Mouse (Mus musculus): ENCODE results near the gene Dpysl5. TPM values are rescaled to one million over a fixed set of nuclear protein-coding genes. Genes with fewer than 3 reads are reported as not detected.

Gene Dpysl5
- total RNA-seq, 2 experiments from 2014 or later, result 0.98 to 2.9 TPM

DNA sequence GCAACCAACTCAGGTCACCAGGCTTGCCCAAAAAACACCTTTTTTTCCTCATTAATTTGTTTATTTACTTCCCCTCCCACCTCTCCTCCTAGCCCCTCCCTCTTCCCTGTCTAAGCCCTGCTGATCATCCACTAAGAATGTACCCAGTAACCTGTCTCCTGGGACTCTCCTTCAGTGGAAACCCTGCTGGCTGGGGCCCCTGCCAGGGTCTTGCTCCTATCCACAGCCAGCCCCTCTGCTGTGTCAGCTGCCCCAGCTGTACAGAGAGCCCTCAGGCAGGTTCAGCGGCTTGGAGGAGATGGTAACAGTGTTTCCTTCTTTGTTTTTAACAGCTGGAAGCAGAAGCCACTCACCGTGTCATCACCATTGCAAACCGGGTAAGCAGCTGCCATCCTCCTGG is 69.8 kb downstream of the Dpysl5 start:
- peak; percentile 56 for DNase-seq
- peak overlapping the region; percentile 74 for H3K27ac ChIP-seq
- no peak overlapping the region for H3K4me3 ChIP-seq
- no peak for TF ChIP-seq CTCF (IDR thresholded peaks at IDR 0.05)
- intact Hi-C loops (cut with DNase I), result no loop called here

DNA sequence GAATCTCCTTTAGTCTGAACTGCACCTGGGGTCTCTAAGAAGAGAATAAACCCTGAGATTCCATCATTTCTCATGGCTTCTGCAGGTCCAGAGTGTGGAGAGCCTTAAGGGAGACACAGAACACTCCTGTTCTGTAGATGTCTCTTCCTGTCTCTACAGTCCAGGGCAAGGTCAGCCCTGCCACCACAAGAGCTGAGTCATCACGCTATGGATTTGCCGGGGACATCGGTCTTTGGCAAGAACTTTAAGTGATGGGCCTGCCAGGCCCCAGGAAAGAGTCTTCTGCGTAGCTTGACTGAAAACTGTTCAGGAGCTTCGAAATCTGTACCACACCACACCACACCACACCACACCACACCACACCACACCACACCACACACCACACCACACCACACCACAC is 76.0 kb downstream of the Dpysl5 start:
- intact Hi-C loops (cut with DNase I), result no loop called here
- H3K27ac ChIP-seq, result no peak overlapping the region
- no peak overlapping the region for H3K4me3 ChIP-seq
- no peak for DNase-seq
- TF ChIP-seq CTCF (IDR thresholded peaks at IDR 0.05), result no peak

DNA sequence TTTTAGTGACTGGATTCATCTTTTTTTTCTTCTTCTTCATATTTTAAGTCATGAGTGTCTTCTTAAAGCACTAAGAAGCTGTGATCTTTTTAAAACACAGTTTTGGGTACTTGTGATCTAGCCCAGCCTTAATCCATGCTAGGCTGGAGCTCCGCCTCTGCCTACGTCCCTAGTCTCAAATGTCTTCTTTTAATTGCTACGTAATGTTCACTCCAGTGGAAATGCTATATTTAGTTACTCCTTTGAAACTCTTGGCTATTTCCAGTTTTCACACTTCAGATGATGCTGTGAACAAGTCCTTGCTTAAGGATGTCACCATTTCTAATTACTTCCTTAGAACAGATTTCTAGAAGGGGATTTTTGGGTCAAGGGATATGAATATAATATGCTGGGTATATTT is 78.7 kb downstream of the Dpysl5 start:
- intact Hi-C loops (cut with DNase I), result no loop called here
- TF ChIP-seq CTCF (IDR thresholded peaks at IDR 0.05), result no peak

DNA sequence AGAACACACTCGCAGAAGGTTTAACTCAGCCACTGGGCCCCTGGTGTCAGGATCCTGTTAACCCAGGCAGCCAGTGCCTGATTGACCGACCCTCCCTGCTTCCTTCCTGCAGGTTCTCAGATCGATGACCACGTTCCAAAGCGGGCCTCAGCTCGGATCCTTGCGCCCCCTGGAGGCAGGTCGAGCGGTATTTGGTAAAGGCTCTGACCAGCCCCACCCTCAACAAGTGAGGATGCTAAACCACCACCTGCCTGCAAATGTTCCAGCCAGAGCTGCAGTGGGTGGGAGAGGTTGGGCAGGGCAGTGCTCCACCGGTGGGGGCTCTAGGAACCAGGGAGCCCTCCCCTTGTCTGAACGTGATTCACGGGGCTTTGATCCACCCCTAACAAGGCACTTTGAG is 84.8 kb downstream of the Dpysl5 start:
- no peak overlapping the region for H3K4me3 ChIP-seq
- intact Hi-C loops (cut with DNase I), result no loop called here
- TF ChIP-seq CTCF (IDR thresholded peaks at IDR 0.05), result peak; percentile 87
- peak; percentile 90 for DNase-seq
- no peak overlapping the region for H3K27ac ChIP-seq

More for the DNA sequence above, 78.7 kb downstream of the Dpysl5 start:
- Histone ChIP-seq H3K27ac (no peak overlapping the region), H3K4me3 (no peak overlapping the region)
- DNase-seq, result no peak

DNA sequence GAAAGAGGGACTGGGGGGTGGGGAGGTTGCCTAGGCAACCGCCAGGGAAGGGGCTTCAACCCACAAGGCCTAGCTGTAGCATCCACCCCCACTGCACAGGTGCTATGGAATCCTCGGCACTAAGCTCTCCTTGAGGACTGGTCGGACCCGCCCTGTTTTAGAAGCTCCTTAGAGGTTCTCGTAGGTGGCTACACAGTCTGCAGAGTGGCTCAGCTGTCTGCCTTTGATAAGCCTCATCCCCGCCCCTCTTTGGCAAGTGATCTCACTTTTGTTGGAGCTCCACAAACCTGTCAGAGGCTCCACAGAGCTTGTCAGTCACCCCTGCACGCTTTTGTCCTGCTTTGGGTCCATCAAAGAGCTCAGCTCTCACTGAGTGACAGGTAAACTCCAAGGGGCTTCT is 86.1 kb downstream of the Dpysl5 start:
- DNase-seq, result no peak
- intact Hi-C loops (cut with DNase I), result no loop called here
- no peak overlapping the region for H3K27ac ChIP-seq
- no peak for TF ChIP-seq CTCF (IDR thresholded peaks at IDR 0.05)
- no peak overlapping the region for H3K4me3 ChIP-seq

DNA sequence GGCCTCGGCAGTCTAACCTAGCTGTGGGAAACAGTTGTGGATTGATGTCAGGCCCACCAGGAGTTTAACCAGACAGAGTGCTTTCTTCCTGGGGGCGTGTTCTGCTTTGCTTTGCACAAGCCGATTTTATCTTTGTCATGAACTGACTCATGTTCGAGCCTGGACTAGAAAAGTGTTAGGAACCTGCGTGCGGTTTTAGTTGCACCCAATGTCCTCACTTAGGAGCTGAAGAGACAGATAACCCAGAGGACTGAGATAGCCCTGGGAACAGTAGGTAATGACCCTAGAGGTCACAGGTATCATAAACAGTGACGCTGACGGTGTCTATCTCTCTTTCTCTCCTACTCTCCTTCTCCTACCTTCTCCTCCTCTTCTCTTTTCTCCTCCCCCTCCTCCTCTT is 86.6 kb downstream of the Dpysl5 start:
- H3K4me3 ChIP-seq, result no peak overlapping the region
- intact Hi-C loops (cut with DNase I), result loop anchor here (1.0 kb wide), 1 partner anchor 89 kb away; no protein-coding TSS in a partner anchor
- no peak for TF ChIP-seq CTCF (IDR thresholded peaks at IDR 0.05)
- no peak overlapping the region for H3K27ac ChIP-seq
- DNase-seq, result no peak

DNA sequence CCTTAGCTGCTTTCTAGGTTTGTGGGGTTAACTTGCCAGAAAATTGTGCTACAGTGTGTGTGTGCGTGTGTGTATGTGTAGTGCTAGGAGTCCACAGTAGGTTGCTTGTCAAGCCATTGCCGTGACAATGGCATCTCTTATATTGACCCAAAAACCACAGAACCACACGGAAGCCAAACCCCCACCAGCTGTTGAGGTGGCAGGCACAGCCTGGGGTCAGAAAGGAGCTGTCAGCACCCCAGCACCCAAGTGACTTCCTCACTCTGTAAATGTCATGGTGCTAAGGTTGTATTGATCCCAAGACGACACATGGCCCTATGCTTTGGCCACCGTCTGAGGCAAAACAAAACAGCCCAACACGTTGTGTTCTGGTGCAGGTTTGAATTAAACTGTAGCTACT is 87.6 kb downstream of the Dpysl5 start:
- Histone ChIP-seq H3K27ac (no peak overlapping the region), H3K4me3 (no peak overlapping the region)
- TF ChIP-seq CTCF (IDR thresholded peaks at IDR 0.05), result no peak
- intact Hi-C loops (cut with DNase I), result loop anchor here (1.0 kb wide), 1 partner anchor 90 kb away; no protein-coding TSS in a partner anchor
- no peak for DNase-seq

DNA sequence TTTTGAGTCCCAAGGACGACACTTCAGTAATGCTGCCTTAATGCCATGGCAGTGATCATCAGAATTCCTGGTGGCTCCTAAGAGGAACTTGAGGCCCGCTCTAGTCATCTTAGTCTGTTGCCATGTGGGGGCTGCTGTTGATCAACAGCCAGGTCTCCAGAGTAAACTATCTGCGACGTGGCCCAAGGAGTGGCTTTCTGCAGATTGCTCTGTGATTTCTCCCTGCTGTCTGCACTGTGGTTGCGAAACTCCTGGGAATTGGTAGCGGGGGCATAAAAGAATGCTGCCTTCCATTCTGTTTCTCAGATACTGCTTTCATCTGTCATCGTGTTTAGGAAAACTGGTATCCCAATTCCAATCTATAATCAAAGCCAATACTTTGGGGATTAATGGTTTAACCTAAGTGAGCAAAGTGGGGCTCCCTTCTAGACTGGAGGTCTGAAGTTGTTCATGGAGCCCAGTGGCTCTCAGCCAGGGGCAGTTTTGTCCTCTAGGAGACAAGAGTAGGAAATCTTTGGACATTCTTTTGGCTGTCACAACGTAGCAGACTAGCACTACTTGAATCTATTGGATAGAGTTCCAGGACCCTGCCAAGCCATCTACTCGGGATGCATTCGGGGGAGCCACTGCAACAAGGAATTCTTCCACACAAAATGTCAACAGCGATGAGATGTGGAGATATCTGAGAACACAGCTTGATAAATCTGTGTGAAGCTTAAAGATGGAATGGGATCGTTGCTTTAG is 91.5 kb downstream of the Dpysl5 start:
- no peak for TF ChIP-seq CTCF (IDR thresholded peaks at IDR 0.05)
- Histone ChIP-seq H3K4me3 (no peak overlapping the region), H3K27ac (no peak overlapping the region)
- intact Hi-C loops (cut with DNase I), result no loop called here
- no peak for DNase-seq

DNA sequence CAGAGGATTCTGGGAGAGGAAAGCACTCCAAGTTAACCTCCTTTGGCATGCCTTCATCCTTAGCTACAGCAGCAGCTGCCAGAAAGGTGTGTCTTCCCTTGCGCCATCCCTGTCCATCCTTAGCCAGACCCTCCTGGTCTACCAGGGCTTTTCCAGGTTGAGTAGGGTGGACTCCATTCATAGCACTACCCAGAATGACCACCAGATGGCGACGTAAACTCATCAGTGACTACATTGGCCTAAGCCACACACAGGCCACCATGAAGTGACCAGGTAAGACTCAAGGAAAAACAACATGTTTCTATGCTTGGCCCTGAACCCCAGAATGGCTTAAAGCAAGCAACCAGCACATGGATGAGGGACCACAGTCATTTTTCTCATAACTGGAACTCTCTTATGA is 94.7 kb downstream of the Dpysl5 start:
- Histone ChIP-seq H3K27ac (no peak overlapping the region), H3K4me3 (no peak overlapping the region)
- peak; percentile 89 for DNase-seq
- intact Hi-C loops (cut with DNase I), result loop anchor here (2.0 kb wide), 3 partner anchors 51 to 193 kb away; no protein-coding TSS in a partner anchor
- peak; percentile 100; the same call in 1 of the 2 replicates for TF ChIP-seq CTCF (IDR thresholded peaks at IDR 0.05)

DNA sequence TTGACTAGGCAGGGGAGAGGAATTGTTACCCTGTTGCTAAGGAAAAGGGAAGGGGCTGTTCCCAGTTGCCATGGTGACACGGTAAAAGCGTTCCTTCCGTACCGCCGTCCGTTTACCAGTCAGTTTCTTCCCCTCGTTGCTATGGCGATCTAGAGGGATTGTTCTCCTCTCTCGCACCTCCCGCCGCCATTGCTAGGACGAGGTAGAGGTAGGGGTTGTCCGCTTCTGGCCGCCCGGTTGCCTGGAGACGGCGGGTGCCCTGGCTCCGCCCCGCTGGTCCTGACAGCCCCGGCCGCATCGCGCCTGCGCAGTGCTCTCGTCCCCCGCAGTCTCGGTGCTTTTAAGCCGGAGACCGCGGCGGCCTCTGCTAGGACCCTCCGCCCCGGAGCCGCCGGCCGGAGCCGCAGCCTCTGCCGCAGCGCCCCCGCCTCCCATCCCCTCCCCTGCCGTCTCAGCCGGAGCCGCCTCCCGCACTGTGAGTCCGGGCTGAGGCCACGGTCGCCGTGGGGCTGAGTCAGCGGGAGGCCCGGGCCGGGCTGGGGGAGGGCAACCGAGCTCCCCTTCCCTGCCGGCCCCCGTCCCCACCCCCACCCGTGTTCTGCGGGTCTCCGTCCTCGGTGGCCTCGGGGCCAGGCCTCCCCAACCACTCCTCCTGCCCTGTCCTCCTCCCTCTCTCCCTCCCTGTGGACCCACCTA is 103.2 kb downstream of the Dpysl5 start, which contains the start of gene Mapre3:
Gene Mapre3, plus strand, starts transcription at position 218 of the 696 bp plus-strand sequence.
- H3K27ac ChIP-seq, result peak within 1 kb of the TSS; percentile 95
- no peak for TF ChIP-seq CTCF (IDR thresholded peaks at IDR 0.05)
- DNase-seq, result peak; percentile 96
- peak within 1 kb of the TSS; percentile 90 for H3K4me3 ChIP-seq
- intact Hi-C loops (cut with DNase I), result loop anchor here (2.0 kb wide), 1 partner anchor 102 kb away; no protein-coding TSS in a partner anchor

DNA sequence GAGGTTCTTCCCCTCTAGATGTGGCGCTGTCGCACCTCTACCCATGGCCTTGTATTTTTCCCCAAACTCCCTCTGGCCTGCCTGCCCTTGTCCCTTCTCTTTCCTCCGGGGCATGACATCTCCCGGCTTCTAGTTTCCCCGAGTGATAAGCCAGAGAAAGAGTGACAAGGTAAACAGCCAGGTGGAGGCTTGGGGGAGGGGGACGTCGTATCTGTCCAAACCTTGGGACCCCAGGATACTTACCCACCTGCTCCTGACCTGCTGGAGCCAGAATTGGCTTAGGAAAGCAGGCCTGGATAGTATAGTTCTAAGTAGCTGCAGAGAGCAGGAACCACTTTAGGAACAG is 103.7 kb downstream of the Dpysl5 start:
- no peak for TF ChIP-seq CTCF (IDR thresholded peaks at IDR 0.05)
- H3K27ac ChIP-seq, result peak overlapping the region; percentile 95
- no peak for DNase-seq
- intact Hi-C loops (cut with DNase I), result loop anchor here (2.0 kb wide), 1 partner anchor 102 kb away; no protein-coding TSS in a partner anchor
- H3K4me3 ChIP-seq, result peak overlapping the region; percentile 90

DNA sequence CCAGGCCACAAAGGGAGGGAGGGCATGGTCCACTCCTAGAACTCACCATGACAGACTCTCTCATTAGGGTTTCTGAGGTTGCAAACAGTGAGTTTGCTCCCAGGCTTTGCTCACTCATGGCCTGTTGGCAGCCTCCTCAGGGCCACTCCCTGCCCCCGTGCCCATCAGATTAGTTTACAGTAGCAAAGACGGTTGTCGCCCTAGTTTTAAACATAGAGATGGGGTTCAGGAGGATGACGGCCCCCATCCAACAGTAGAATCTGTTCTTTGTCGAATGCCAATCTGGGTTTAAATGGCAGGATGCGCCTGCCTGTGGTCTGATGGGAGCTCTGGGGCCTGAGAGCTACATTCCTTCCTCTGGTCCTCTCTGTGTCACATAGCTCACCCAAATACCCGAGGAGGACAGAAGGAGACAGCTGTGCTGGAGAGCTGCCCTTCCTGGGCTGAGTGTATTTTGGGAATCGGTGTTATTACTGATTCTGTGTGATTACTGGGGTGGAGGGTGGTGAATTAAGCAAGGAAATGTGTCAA is 105.0 kb downstream of the Dpysl5 start:
- peak overlapping the region; percentile 90 for H3K4me3 ChIP-seq
- DNase-seq, result peak; percentile 75
- intact Hi-C loops (cut with DNase I), result no loop called here
- peak; percentile 3; the same call in 1 of the 2 replicates for TF ChIP-seq CTCF (IDR thresholded peaks at IDR 0.05)
- peak overlapping the region; percentile 95 for H3K27ac ChIP-seq

DNA sequence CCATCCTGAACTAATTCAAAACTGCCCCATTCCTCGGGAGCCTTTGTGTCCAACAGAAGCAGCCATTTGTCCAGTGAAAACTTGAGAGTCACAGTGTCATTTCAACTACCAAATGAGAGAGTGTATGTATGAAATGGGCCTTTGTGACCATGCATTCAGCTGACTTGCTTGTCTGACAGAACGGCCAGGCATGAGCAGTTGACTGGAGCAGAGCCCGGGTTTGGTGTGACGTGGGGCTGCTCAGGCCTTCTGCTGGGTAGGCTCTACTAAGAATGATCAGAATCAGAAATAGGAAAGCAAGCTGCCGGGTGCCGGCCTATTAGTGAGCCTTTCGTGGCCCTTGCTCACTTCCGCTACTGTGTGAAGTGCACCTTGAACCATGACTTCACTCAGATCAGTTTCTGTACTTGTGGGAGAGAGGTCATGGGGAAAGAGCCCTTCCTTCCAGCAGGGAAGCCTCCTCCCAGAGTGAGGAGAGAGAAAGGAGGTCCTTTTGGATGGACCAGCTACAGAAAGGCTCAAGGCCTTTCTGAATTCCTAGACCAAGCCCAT is 107.5 kb downstream of the Dpysl5 start:
- H3K27ac ChIP-seq, result peak overlapping the region; percentile 36; the same call in 1 of the 2 replicates
- DNase-seq, result peak; percentile 47
- intact Hi-C loops (cut with DNase I), result no loop called here
- TF ChIP-seq CTCF (IDR thresholded peaks at IDR 0.05), result no peak
- no peak overlapping the region for H3K4me3 ChIP-seq
